Mouse (Mus musculus) olfactory bulb, adult 2 months (tissue): Measurements from ENCODE around the gene Eif2s2.

ENCODE experiments used
- CTCF ChIP-seq: fragments of 200-500 bp; IDR thresholded peaks from 2 replicates; pipeline ENCODE4 v1.5.1; 2012; ENCODE audit warnings: low read depth, mild to moderate bottlenecking, low read length, moderate library complexity; ENCODE audit not compliant: insufficient read depth
- POLR2A ChIP-seq: fragments of 200-500 bp; IDR thresholded peaks from 2 replicates; pipeline ENCODE4 v1.6.1; 2012; ENCODE audit warnings: mild to moderate bottlenecking, low read depth, low read length, moderate library complexity; ENCODE audit not compliant: insufficient read depth

GRCm38 (mm10) chr2:154855383-154855782, 37.4 kb downstream of the Eif2s2 start:
- TF ChIP-seq POLR2A (no peak), CTCF (no peak)
